Comparison of ENCODE assay signal across 14 mouse cellular contexts in genomic region chr14:120952434-120952833, GRCm38 (mm10). TPM values are rescaled to one million over a fixed set of nuclear protein-coding genes. Genes with fewer than 3 reads are reported as not detected.
A peak's percentile ranks its signal among the peaks of the same experiment; 100 is the strongest.
DNase-seq lines count a peak whose midpoint lies in the region; ATAC-seq and TF ChIP-seq lines count a peak whose summit lies in the region.
"Had no signal": no experiment of that assay in that cellular context is flagged by ENCODE, and none has a peak within 500 bp of the region (broad histone marks: within the 10 kb centered on the region; RNA-seq: fewer than 3 reads in every experiment).

No protein-coding gene starts in this region.

- H3K4me2 ChIP-seq in liver, embryonic 11.5 days: no peak overlapping the region
- no peak overlapping the region for H3K4me2 ChIP-seq in intestine, embryonic 15.5 days (replicated peaks)
- H3K4me2 ChIP-seq: forebrain, embryonic 12.5 days; lung, embryonic 15.5 days had no signal

- H3K27ac ChIP-seq in cerebellum, adult 2 months (ENCODE audit: insufficient read depth, low read length): no peak overlapping the region
- no peak overlapping the region for H3K27ac ChIP-seq in liver, adult 2 months (replicated peaks; ENCODE audit: insufficient read depth, low read depth, low read length)
- no peak overlapping the region for H3K27ac ChIP-seq in liver, embryonic 11.5 days (ENCODE audit: low read depth, low read length)
- no peak overlapping the region for H3K27ac ChIP-seq in ES-Bruce4 (ENCODE audit: insufficient read depth, low read length)
- H3K27ac ChIP-seq in intestine, embryonic 15.5 days: no peak overlapping the region
- H3K27ac ChIP-seq: forebrain, embryonic 12.5 days; hindbrain, embryonic 10.5 days; lung, embryonic 15.5 days had no signal

- DNase-seq in cerebellum, adult 2 months: no peak
- DNase-seq in cerebellum, postnatal 4 days (ENCODE audit: low spot score in 2 of 2): no peak
- DNase-seq in liver, adult 2 months (ENCODE audit: extremely low read depth, low read depth, low spot score): no peak
- no peak for DNase-seq in liver, embryonic 11.5 days (ENCODE audit: low spot score)
- DNase-seq in induced T-regulatory cell, adult 2 months (ENCODE audit: low read depth): peak; percentile 34
- no peak for DNase-seq in neural tube, embryonic 10.5 days (ENCODE audit: extremely low spot score, low spot score)
- DNase-seq: embryo, embryonic 11 days; kidney, postnatal 14 days; right cerebral cortex, adult 18-20 months had no signal

- no peak overlapping the region for H3K4me3 ChIP-seq in cerebellum, adult 2 months (replicated peaks; ENCODE audit: insufficient read depth, low read depth, low read length)
- no peak overlapping the region for H3K4me3 ChIP-seq in liver, adult 2 months (ENCODE audit: insufficient read depth, low read depth, low read length)
- H3K4me3 ChIP-seq in liver, embryonic 11.5 days (ENCODE audit: low read depth, low read length): no peak overlapping the region
- no peak overlapping the region for H3K4me3 ChIP-seq in ES-Bruce4 (ENCODE audit: low read depth, low read length)
- no peak overlapping the region for H3K4me3 ChIP-seq in intestine, embryonic 15.5 days (replicated peaks)
- H3K4me3 ChIP-seq: forebrain, embryonic 12.5 days; hindbrain, embryonic 10.5 days; lung, embryonic 15.5 days had no signal

- H3K27me3 ChIP-seq in cerebellum, adult 2 months (ENCODE audit: control insufficient read depth, insufficient read depth, low read length): no peaks in the 10 kb centered on the region
- no peaks in the 10 kb centered on the region for H3K27me3 ChIP-seq in liver, adult 2 months (ENCODE audit: control insufficient read depth, insufficient read depth, low read length)
- H3K27me3 ChIP-seq in liver, embryonic 11.5 days (replicated peaks; ENCODE audit: control insufficient read depth, insufficient read depth, low read length): no peaks in the 10 kb centered on the region
- no peaks in the 10 kb centered on the region for H3K27me3 ChIP-seq in ES-Bruce4 (ENCODE audit: control insufficient read depth, insufficient read depth, low read length, poor library complexity, severe bottlenecking)
- no peaks in the 10 kb centered on the region for H3K27me3 ChIP-seq in intestine, embryonic 15.5 days (replicated peaks)
- H3K27me3 ChIP-seq: forebrain, embryonic 12.5 days; lung, embryonic 15.5 days had no signal

- no peak for TF ChIP-seq EP300 in ES-Bruce4 (IDR thresholded peaks at IDR 0.05; ENCODE audit: insufficient read depth, low read depth, low read length)

- H3K79me2 ChIP-seq in liver, adult 2 months (ENCODE audit: control insufficient read depth, insufficient read depth, low read length): no peaks in the 10 kb centered on the region

- no peaks in the 10 kb centered on the region for H3K9me3 ChIP-seq in liver, embryonic 11.5 days (ENCODE audit: control insufficient read depth, low read length)
- no peaks in the 10 kb centered on the region for H3K9me3 ChIP-seq in ES-Bruce4 (replicated peaks; ENCODE audit: control insufficient read depth, insufficient read depth, low read length, poor library complexity, severe bottlenecking)
- H3K9me3 ChIP-seq in intestine, embryonic 15.5 days: no peaks in the 10 kb centered on the region
- H3K9me3 ChIP-seq: lung, embryonic 15.5 days had no signal

- TF ChIP-seq POLR2A in cerebellum, adult 2 months (IDR thresholded peaks at IDR 0.05; ENCODE audit: borderline replicate concordance, insufficient read depth, low read length): no peak
- no peak for TF ChIP-seq POLR2A in liver, adult 2 months (IDR thresholded peaks at IDR 0.05; ENCODE audit: extremely low read depth, insufficient read depth, low read length)
- no peak for TF ChIP-seq POLR2A in ES-Bruce4 (IDR thresholded peaks at IDR 0.05; ENCODE audit: insufficient read depth, low read length)

- no peak overlapping the region for H3K9ac ChIP-seq in liver, adult 2 months (ENCODE audit: low read depth, low read length)
- no peak overlapping the region for H3K9ac ChIP-seq in liver, embryonic 11.5 days (ENCODE audit: low read depth, low read length)
- no peak overlapping the region for H3K9ac ChIP-seq in ES-Bruce4 (ENCODE audit: low read depth, poor library complexity, severe bottlenecking)
- H3K9ac ChIP-seq in intestine, embryonic 15.5 days: no peak overlapping the region
- H3K9ac ChIP-seq: forebrain, embryonic 12.5 days; lung, embryonic 15.5 days had no signal

- H3K36me3 ChIP-seq in liver, adult 2 months (ENCODE audit: control insufficient read depth, insufficient read depth, low read length): peaks cover 4% of the 10 kb centered on the region; the same call in 1 of the 2 replicates
- peaks cover 17% of the 10 kb centered on the region for H3K36me3 ChIP-seq in liver, embryonic 11.5 days (ENCODE audit: control insufficient read depth, insufficient read depth, low read length)
- peaks cover 3% of the 10 kb centered on the region; the same call in 1 of the 2 replicates for H3K36me3 ChIP-seq in ES-Bruce4 (ENCODE audit: control insufficient read depth, insufficient read depth, low read length, poor library complexity, severe bottlenecking)
- peaks cover 14% of the 10 kb centered on the region for H3K36me3 ChIP-seq in intestine, embryonic 15.5 days

- 47% methylated on average over 2 of the region's 2 CpGs for WGBS in cerebellum, adult 2 months
- 44% methylated on average over 2 of the region's 2 CpGs for WGBS in liver, adult 2 months
- 47% methylated on average over 2 of the region's 2 CpGs for WGBS in liver, embryonic 11.5 days
- 46% methylated on average over 2 of the region's 2 CpGs for WGBS in intestine, embryonic 15.5 days

- peak; percentile 4; the same call in 1 of the 2 replicates for TF ChIP-seq CTCF in cerebellum, adult 2 months (IDR thresholded peaks at IDR 0.05; ENCODE audit: borderline replicate concordance, insufficient read depth, low read depth, low read length)
- peak; percentile 50 for TF ChIP-seq CTCF in liver, adult 2 months (IDR thresholded peaks at IDR 0.05; ENCODE audit: low read depth, low read length)
- TF ChIP-seq CTCF in ES-Bruce4 (IDR thresholded peaks at IDR 0.05; ENCODE audit: low read depth, low read length): peak; percentile 48

- ATAC-seq in liver, embryonic 11.5 days (replicated peaks; ENCODE audit: low FRiP score): no peak
- no peak for ATAC-seq in intestine, embryonic 15.5 days

- no peaks in the 10 kb centered on the region for H3K4me1 ChIP-seq in cerebellum, adult 2 months (ENCODE audit: control insufficient read depth, insufficient read depth, low read length)
- no peaks in the 10 kb centered on the region for H3K4me1 ChIP-seq in liver, adult 2 months (ENCODE audit: control insufficient read depth, insufficient read depth, low read length)
- no peaks in the 10 kb centered on the region for H3K4me1 ChIP-seq in liver, embryonic 11.5 days (replicated peaks; ENCODE audit: control insufficient read depth, insufficient read depth, low read length)
- no peaks in the 10 kb centered on the region for H3K4me1 ChIP-seq in ES-Bruce4 (ENCODE audit: control insufficient read depth, insufficient read depth, low read length)
- H3K4me1 ChIP-seq in intestine, embryonic 15.5 days (replicated peaks): no peaks in the 10 kb centered on the region
- H3K4me1 ChIP-seq: forebrain, embryonic 12.5 days; hindbrain, embryonic 10.5 days had no signal

RNA-seq across cellular contexts. Expression of gene Ipo5, which starts 41.4 kb away (rescaled TPM):
- 60.4 and 63.5 TPM in 2 replicates for polyA plus RNA-seq in cerebellum, adult 2 months (2012; rRNA removed)
- total RNA-seq in liver, adult 2 months (2014; rRNA removed): 32.4 TPM in 2 replicates
- polyA plus RNA-seq in liver, adult 2 months (2012; rRNA removed): 8.1 and 8.6 TPM in 2 replicates
- polyA plus RNA-seq in liver, embryonic 11.5 days (2014; fragmentation: Nextera tagmentation; extraction: Ambion mirVana): 133 and 150 TPM in 2 replicates
- polyA plus RNA-seq in ES-Bruce4 (2011; ENCODE audit: insufficient read depth, insufficient read length, low read depth, missing spikeins): 440 and 468 TPM in 2 replicates
- polyA plus RNA-seq in intestine, embryonic 15.5 days (2015; fragmentation: Nextera tagmentation; extraction: Ambion mirVana): 78.9 and 86.1 TPM in 2 replicates
